Mouse (Mus musculus): Measurements from ENCODE around the gene Carns1. TPM values are rescaled to one million over a fixed set of nuclear protein-coding genes. Genes with fewer than 3 reads are reported as not detected.
A peak's percentile ranks its signal among the peaks of the same experiment; 100 is the strongest.

Carns1 gene
- polyA plus RNA-seq, 1 experiment, result 14.4 TPM

GRCm38 (mm10) chr19:4216041-4216685 lies 40.9 kb upstream of the Carns1 start:
- no peak for DNase-seq
- Histone ChIP-seq H3K4me1 (ENCODE audit: control insufficient read depth, insufficient read depth, low read length) (peaks cover 27% of the 10 kb centered on the region), H3K4me3 (replicated peaks; ENCODE audit: extremely low read depth, low read depth, low read length) (peak overlapping the region; percentile 15)
- WGBS, result 17% methylated on average over 14 of the region's 14 CpGs
- TF ChIP-seq CTCF (IDR thresholded peaks at IDR 0.05; ENCODE audit: insufficient read depth, low read length), result peak; percentile 34; the same call in 1 of the 2 replicates
- peak; percentile 8; the same call in 1 of the 2 replicates for TF ChIP-seq POLR2A (IDR thresholded peaks at IDR 0.05; ENCODE audit: borderline replicate concordance, extremely low read depth, low read depth, low read length)

- H3K4me1 ChIP-seq (ENCODE audit: control insufficient read depth, insufficient read depth, low read length), result peaks cover 25% of the 10 kb centered on the region
- TF ChIP-seq POLR2A (IDR thresholded peaks at IDR 0.05; ENCODE audit: borderline replicate concordance, extremely low read depth, low read depth, low read length) (no peak; the same call in 1 of the 2 replicates), CTCF (IDR thresholded peaks at IDR 0.05; ENCODE audit: insufficient read depth, low read length) (no peak)
- WGBS, result 5% methylated on average over 19 of the region's 21 CpGs
- H3K4me3 ChIP-seq (replicated peaks; ENCODE audit: extremely low read depth, low read depth, low read length), result peak overlapping the region; percentile 63
- DNase-seq, result no peak
Measured at GRCm38 (mm10) chr19:4215451-4215840, 40.2 kb upstream of the Carns1 start.

- DNase-seq, result no peak
- peak overlapping the region; percentile 63 for H3K4me3 ChIP-seq (replicated peaks; ENCODE audit: extremely low read depth, low read depth, low read length)
- TF ChIP-seq CTCF (IDR thresholded peaks at IDR 0.05; ENCODE audit: insufficient read depth, low read length) (no peak), POLR2A (IDR thresholded peaks at IDR 0.05; ENCODE audit: borderline replicate concordance, extremely low read depth, low read depth, low read length) (no peak)
- WGBS, result under 1% methylated on average over 71 of the region's 81 CpGs
- peaks cover 19% of the 10 kb centered on the region for H3K4me1 ChIP-seq (ENCODE audit: control insufficient read depth, insufficient read depth, low read length)
Measured at GRCm38 (mm10) chr19:4214771-4215450, 39.6 kb upstream of the Carns1 start.

- DNase-seq, result peak; percentile 72
- WGBS, result under 1% methylated on average over 49 of the region's 49 CpGs
- TF ChIP-seq POLR2A (IDR thresholded peaks at IDR 0.05; ENCODE audit: borderline replicate concordance, extremely low read depth, low read depth, low read length) (0 out of 2 replicates have a peak, but pooled peaks have one; percentile 14), CTCF (IDR thresholded peaks at IDR 0.05; ENCODE audit: insufficient read depth, low read length) (no peak)
- Histone ChIP-seq H3K4me1 (ENCODE audit: control insufficient read depth, insufficient read depth, low read length) (peaks cover 19% of the 10 kb centered on the region), H3K4me3 (replicated peaks; ENCODE audit: extremely low read depth, low read depth, low read length) (peak within 1 kb of the TSS; percentile 63)
Measured at GRCm38 (mm10) chr19:4214071-4214770, 38.9 kb upstream of the Carns1 start, which contains the start of the genes Clcf1 and AC109138.7. TSS of gene Clcf1 (plus strand) at chr19:4214238. TSS of gene AC109138.7 (plus strand) at chr19:4214357.

GRCm38 (mm10) chr19:4213524-4213974 lies 38.3 kb upstream of the Carns1 start:
- DNase-seq, result no peak
- Histone ChIP-seq H3K4me3 (replicated peaks; ENCODE audit: extremely low read depth, low read depth, low read length) (peak overlapping the region; percentile 63), H3K4me1 (ENCODE audit: control insufficient read depth, insufficient read depth, low read length) (peaks cover 19% of the 10 kb centered on the region)
- WGBS, result 11% methylated on average over 9 of the region's 9 CpGs
- TF ChIP-seq CTCF (IDR thresholded peaks at IDR 0.05; ENCODE audit: insufficient read depth, low read length) (no peak), POLR2A (IDR thresholded peaks at IDR 0.05; ENCODE audit: borderline replicate concordance, extremely low read depth, low read depth, low read length) (no peak; the same call in 1 of the 2 replicates)

- Histone ChIP-seq H3K4me1 (ENCODE audit: control insufficient read depth, insufficient read depth, low read length) (peaks cover 18% of the 10 kb centered on the region), H3K4me3 (replicated peaks; ENCODE audit: extremely low read depth, low read depth, low read length) (no peak overlapping the region)
- DNase-seq, result no peak
- WGBS, result 85% methylated on average over 4 of the region's 4 CpGs
- no peak for TF ChIP-seq POLR2A (IDR thresholded peaks at IDR 0.05; ENCODE audit: borderline replicate concordance, extremely low read depth, low read depth, low read length)
- no peak for TF ChIP-seq CTCF (IDR thresholded peaks at IDR 0.05; ENCODE audit: insufficient read depth, low read length)
Measured at GRCm38 (mm10) chr19:4211891-4212588, 36.8 kb upstream of the Carns1 start.

GRCm38 (mm10) chr19:4208563-4208962 lies 33.3 kb upstream of the Carns1 start:
- Histone ChIP-seq H3K4me1 (ENCODE audit: control insufficient read depth, insufficient read depth, low read length) (peaks cover under 1% of the 10 kb centered on the region), H3K4me3 (replicated peaks; ENCODE audit: extremely low read depth, low read depth, low read length) (no peak overlapping the region)
- no peak for DNase-seq
- 73% methylated on average over 5 of the region's 5 CpGs for WGBS
- TF ChIP-seq CTCF (IDR thresholded peaks at IDR 0.05; ENCODE audit: insufficient read depth, low read length) (no peak), POLR2A (IDR thresholded peaks at IDR 0.05; ENCODE audit: borderline replicate concordance, extremely low read depth, low read depth, low read length) (no peak)

GRCm38 (mm10) chr19:4206971-4207370 lies 31.7 kb upstream of the Carns1 start:
- 0% methylated on average over 2 of the region's 2 CpGs for WGBS
- peak; percentile 99 for TF ChIP-seq CTCF (IDR thresholded peaks at IDR 0.05; ENCODE audit: insufficient read depth, low read length)
- no peak for TF ChIP-seq POLR2A (IDR thresholded peaks at IDR 0.05; ENCODE audit: borderline replicate concordance, extremely low read depth, low read depth, low read length)
- peaks cover 6% of the 10 kb centered on the region for H3K4me1 ChIP-seq (ENCODE audit: control insufficient read depth, insufficient read depth, low read length)
- H3K4me3 ChIP-seq (replicated peaks; ENCODE audit: extremely low read depth, low read depth, low read length), result no peak overlapping the region
- peak; percentile 71 for DNase-seq

- Histone ChIP-seq H3K4me1 (ENCODE audit: control insufficient read depth, insufficient read depth, low read length) (peaks cover 15% of the 10 kb centered on the region), H3K4me3 (replicated peaks; ENCODE audit: extremely low read depth, low read depth, low read length) (no peak overlapping the region)
- DNase-seq, result no peak
- 54% methylated on average over 4 of the region's 4 CpGs for WGBS
- TF ChIP-seq POLR2A (IDR thresholded peaks at IDR 0.05; ENCODE audit: borderline replicate concordance, extremely low read depth, low read depth, low read length) (no peak), CTCF (IDR thresholded peaks at IDR 0.05; ENCODE audit: insufficient read depth, low read length) (no peak)
Measured at GRCm38 (mm10) chr19:4204889-4205288, 29.6 kb upstream of the Carns1 start.
